Mouse (Mus musculus) right cerebral cortex, adult 2 months (tissue): Measurements from ENCODE around the gene Gm20920.
"Not testable (repeated sequence)": the region's sequence is repeated elsewhere in the genome, so short reads cannot be mapped to it uniquely, and the experiment has no call there.

Source experiments
- DNase-seq, 2 experiments: peaks; one replicate each; pipeline ENCODE4 v3.0.0; 2021 to 2022; ENCODE audit warnings: low spot score in 2 of 2

The Gm20920 gene

GRCm38 (mm10) chrY:51851820-51852219 is at the start of gene Gm20920:
Gene Gm20920, plus strand, starts transcription at chrY:51852120.
- not testable (repeated sequence) for DNase-seq
